In genomic region chr17:24446590-24446989, GRCm38 (mm10) we compare ENCODE assay signal across 28 mouse cellular contexts. TPM values are rescaled to one million over a fixed set of nuclear protein-coding genes. Genes with fewer than 3 reads are reported as not detected.
A peak's percentile ranks its signal among the peaks of the same experiment; 100 is the strongest.
DNase-seq lines count a peak whose midpoint lies in the region; ATAC-seq and TF ChIP-seq lines count a peak whose summit lies in the region.
"Had no signal": no experiment of that assay in that cellular context is flagged by ENCODE, and none has a peak within 500 bp of the region (broad histone marks: within the 10 kb centered on the region; RNA-seq: fewer than 3 reads in every experiment).

No protein-coding gene starts in this region.

- peaks cover 88% of the 10 kb centered on the region for H3K36me3 ChIP-seq in kidney, embryonic 14.5 days (ENCODE audit: control insufficient read depth, insufficient read depth, low read length)
- H3K36me3 ChIP-seq in midbrain, embryonic 10.5 days, result peaks cover 100% of the 10 kb centered on the region

- peak; percentile 96 for DNase-seq in heart, adult 11 months
- DNase-seq in heart, adult 18-20 months, result no peak
- DNase-seq in midbrain, embryonic 10.5 days (ENCODE audit: low spot score), result no peak
- DNase-seq: adrenal gland, adult 8-10 months; adrenal gland, postnatal 14 days; B cell, adult 2 months; cerebellum, adult 11-12 months; cerebellum, adult 2 months; cerebellum, adult 9-10 months; cerebellum, postnatal 25 days; embryo, embryonic 11 days had no signal

- H3K4me2 ChIP-seq in kidney, embryonic 14.5 days (replicated peaks; ENCODE audit: low read depth, low read length), result no peak overlapping the region
- H3K4me2 ChIP-seq: embryonic facial prominence, embryonic 13.5 days; embryonic facial prominence, embryonic 15.5 days; forebrain, embryonic 12.5 days had no signal

- peak; percentile 60 for ATAC-seq in granulocyte monocyte progenitor cell, adult 5-6 weeks (replicated peaks; ENCODE audit: poor library complexity, severe bottlenecking)
- ATAC-seq in megakaryocyte progenitor cell, adult 5-6 weeks (replicated peaks; ENCODE audit: poor library complexity), result peak; percentile 64
- ATAC-seq in kidney, embryonic 14.5 days (ENCODE audit: low FRiP score, low TSS enrichment), result no peak
- ATAC-seq: activated CD4-positive, CD25-positive, alpha-beta regulatory T cell, adult 4 months; CD4-positive, CD25-positive, alpha-beta regulatory T cell, adult 4 months; forebrain, embryonic 14.5 days; forebrain, embryonic 16.5 days; Patski had no signal

- TF ChIP-seq POLR2A in bone marrow macrophage, adult 2 months (IDR thresholded peaks at IDR 0.05; ENCODE audit: borderline replicate concordance, low read depth, low read length), result no peak

- H3K4me3 ChIP-seq in bone marrow macrophage, adult 2 months (ENCODE audit: insufficient read depth, low read length), result no peak overlapping the region
- H3K4me3 ChIP-seq in kidney, embryonic 14.5 days (ENCODE audit: low read length), result no peak overlapping the region
- H3K4me3 ChIP-seq in midbrain, embryonic 10.5 days, result no peak overlapping the region
- H3K4me3 ChIP-seq: embryonic facial prominence, embryonic 13.5 days; embryonic facial prominence, embryonic 15.5 days; erythroblast, embryonic 14.5 days; forebrain, embryonic 10.5 days; forebrain, embryonic 12.5 days had no signal

- TF ChIP-seq CTCF in bone marrow macrophage, adult 2 months (IDR thresholded peaks at IDR 0.05; ENCODE audit: low read depth, low read length), result no peak

- H3K27me3 ChIP-seq in kidney, embryonic 14.5 days (ENCODE audit: control insufficient read depth, insufficient read depth, low read length), result no peaks in the 10 kb centered on the region
- H3K27me3 ChIP-seq in midbrain, embryonic 10.5 days (ENCODE audit: low read depth, poor library complexity, severe bottlenecking), result no peaks in the 10 kb centered on the region
- H3K27me3 ChIP-seq: CH12.LX; embryonic facial prominence, embryonic 13.5 days; embryonic facial prominence, embryonic 15.5 days; forebrain, embryonic 12.5 days; Patski had no signal

- H3K27ac ChIP-seq in bone marrow macrophage, adult 2 months (ENCODE audit: insufficient read depth, low read depth, low read length), result peak overlapping the region; percentile 30; the same call in 1 of the 2 replicates
- H3K27ac ChIP-seq in kidney, embryonic 14.5 days (ENCODE audit: low read depth, low read length), result no peak overlapping the region
- H3K27ac ChIP-seq in midbrain, embryonic 10.5 days (replicated peaks), result no peak overlapping the region
- H3K27ac ChIP-seq: embryonic facial prominence, embryonic 13.5 days; embryonic facial prominence, embryonic 15.5 days; forebrain, embryonic 10.5 days; forebrain, embryonic 12.5 days had no signal

- 90% methylated on average over 8 of the region's 8 CpGs for WGBS in kidney, embryonic 14.5 days
- WGBS in midbrain, embryonic 10.5 days, result 95% methylated on average over 8 of the region's 8 CpGs

- H3K9me3 ChIP-seq in kidney, embryonic 14.5 days (ENCODE audit: control insufficient read depth, low read length), result no peaks in the 10 kb centered on the region
- no peaks in the 10 kb centered on the region for H3K9me3 ChIP-seq in midbrain, embryonic 10.5 days (replicated peaks)
- H3K9me3 ChIP-seq: embryonic facial prominence, embryonic 13.5 days; embryonic facial prominence, embryonic 15.5 days; forebrain, embryonic 10.5 days; forebrain, embryonic 12.5 days; G1E had no signal

- H3K4me1 ChIP-seq in bone marrow macrophage, adult 2 months (ENCODE audit: control insufficient read depth, insufficient read depth, low read length), result peaks cover 16% of the 10 kb centered on the region
- no peaks in the 10 kb centered on the region for H3K4me1 ChIP-seq in kidney, embryonic 14.5 days (ENCODE audit: control insufficient read depth, insufficient read depth, low read length)
- H3K4me1 ChIP-seq in midbrain, embryonic 10.5 days, result no peaks in the 10 kb centered on the region
- H3K4me1 ChIP-seq: embryonic facial prominence, embryonic 13.5 days; embryonic facial prominence, embryonic 15.5 days; forebrain, embryonic 10.5 days; forebrain, embryonic 12.5 days had no signal

- no peak overlapping the region for H3K9ac ChIP-seq in kidney, embryonic 14.5 days (ENCODE audit: low read depth, low read length)
- H3K9ac ChIP-seq: embryonic facial prominence, embryonic 13.5 days; embryonic facial prominence, embryonic 15.5 days; forebrain, embryonic 12.5 days had no signal

RNA-seq across cellular contexts. Expression of gene Dnase1l2, which starts 3.7 kb away (rescaled TPM):
- total RNA-seq in heart, adult 18-20 months (2021), result 1 to 10 TPM in 1 of 2 experiments, under 1 TPM in 1; 0.69 to 1.5 TPM
- 3.3 and 3.8 TPM in 2 replicates for polyA plus RNA-seq in bone marrow macrophage, adult 2 months (2012; ENCODE audit: insufficient read depth, insufficient read length, missing spikeins)
- 2.3 and 2.8 TPM in 2 replicates for total RNA-seq in granulocyte monocyte progenitor cell, adult 5-6 weeks (2014; fragmentation: Nextera tagmentation)
- total RNA-seq in granulocyte monocyte progenitor cell, adult 5-6 weeks (2017), result 0.72 and 1.3 TPM in 2 replicates
- 0.94 and 3.5 TPM in 2 replicates for total RNA-seq in megakaryocyte progenitor cell, adult 5-6 weeks (2015)
- total RNA-seq in megakaryocyte progenitor cell, adult 5-6 weeks (2017), result 2.9 and 4.0 TPM in 2 replicates
- polyA plus RNA-seq in kidney, embryonic 14.5 days (2014; fragmentation: Nextera tagmentation; extraction: Ambion mirVana), result 2.5 and 2.8 TPM in 2 replicates
- polyA plus RNA-seq in midbrain, embryonic 10.5 days (2016; fragmentation: Nextera tagmentation; extraction: Ambion mirVana), result 2.7 and 3.4 TPM in 2 replicates

RNA-seq across cellular contexts. Expression of gene Eci1, which starts 20.1 kb away (rescaled TPM):
- total RNA-seq in heart, adult 18-20 months (2021), result 100 to 1,000 TPM; 472 to 487 TPM
- 21.5 and 23.3 TPM in 2 replicates for polyA plus RNA-seq in bone marrow macrophage, adult 2 months (2012; ENCODE audit: insufficient read depth, insufficient read length, missing spikeins)
- 59.1 and 62.1 TPM in 2 replicates for total RNA-seq in granulocyte monocyte progenitor cell, adult 5-6 weeks (2014; fragmentation: Nextera tagmentation)
- total RNA-seq in granulocyte monocyte progenitor cell, adult 5-6 weeks (2017), result 36.6 and 39.9 TPM in 2 replicates
- 58.5 and 67.8 TPM in 2 replicates for total RNA-seq in megakaryocyte progenitor cell, adult 5-6 weeks (2015)
- 27.7 and 32.6 TPM in 2 replicates for total RNA-seq in megakaryocyte progenitor cell, adult 5-6 weeks (2017)
- polyA plus RNA-seq in kidney, embryonic 14.5 days (2014; fragmentation: Nextera tagmentation; extraction: Ambion mirVana), result 114 and 120 TPM in 2 replicates
- polyA plus RNA-seq in midbrain, embryonic 10.5 days (2016; fragmentation: Nextera tagmentation; extraction: Ambion mirVana), result 78.8 and 82.4 TPM in 2 replicates

RNA-seq across cellular contexts. Expression of gene E4f1, which starts 23.5 kb away (rescaled TPM):
- total RNA-seq in heart, adult 18-20 months (2021), result 10 to 100 TPM in 1 of 2 experiments, 1 to 10 TPM in 1; 9.8 to 10.1 TPM
- polyA plus RNA-seq in bone marrow macrophage, adult 2 months (2012; ENCODE audit: insufficient read depth, insufficient read length, missing spikeins), result 21.7 and 25.0 TPM in 2 replicates
- total RNA-seq in granulocyte monocyte progenitor cell, adult 5-6 weeks (2014; fragmentation: Nextera tagmentation), result 20.6 and 45.1 TPM in 2 replicates
- total RNA-seq in granulocyte monocyte progenitor cell, adult 5-6 weeks (2017), result 9.5 and 21.7 TPM in 2 replicates
- total RNA-seq in megakaryocyte progenitor cell, adult 5-6 weeks (2015), result 23.3 and 27.5 TPM in 2 replicates
- total RNA-seq in megakaryocyte progenitor cell, adult 5-6 weeks (2017), result 13.6 and 18.7 TPM in 2 replicates
- 21.6 and 23.2 TPM in 2 replicates for polyA plus RNA-seq in kidney, embryonic 14.5 days (2014; fragmentation: Nextera tagmentation; extraction: Ambion mirVana)
- 36.2 and 42.9 TPM in 2 replicates for polyA plus RNA-seq in midbrain, embryonic 10.5 days (2016; fragmentation: Nextera tagmentation; extraction: Ambion mirVana)

RNA-seq across cellular contexts. Expression of gene Pgp, which starts 23.6 kb away (rescaled TPM):
- total RNA-seq in heart, adult 18-20 months (2021), result 10 to 100 TPM; 40.1 to 43.5 TPM
- 21.4 and 24.2 TPM in 2 replicates for polyA plus RNA-seq in bone marrow macrophage, adult 2 months (2012; ENCODE audit: insufficient read depth, insufficient read length, missing spikeins)
- 22.9 and 25.4 TPM in 2 replicates for total RNA-seq in granulocyte monocyte progenitor cell, adult 5-6 weeks (2014; fragmentation: Nextera tagmentation)
- total RNA-seq in granulocyte monocyte progenitor cell, adult 5-6 weeks (2017), result 11.6 and 15.2 TPM in 2 replicates
- total RNA-seq in megakaryocyte progenitor cell, adult 5-6 weeks (2015), result 25.4 and 26.4 TPM in 2 replicates
- 16.6 and 21.5 TPM in 2 replicates for total RNA-seq in megakaryocyte progenitor cell, adult 5-6 weeks (2017)
- 54.1 and 65.0 TPM in 2 replicates for polyA plus RNA-seq in kidney, embryonic 14.5 days (2014; fragmentation: Nextera tagmentation; extraction: Ambion mirVana)
- 76.4 and 83.5 TPM in 2 replicates for polyA plus RNA-seq in midbrain, embryonic 10.5 days (2016; fragmentation: Nextera tagmentation; extraction: Ambion mirVana)

RNA-seq across cellular contexts. Expression of gene Bricd5, which starts 27.1 kb away (rescaled TPM):
- total RNA-seq in heart, adult 18-20 months (2021), result not detected
- not detected in 2 replicates for polyA plus RNA-seq in bone marrow macrophage, adult 2 months (2012; ENCODE audit: insufficient read depth, insufficient read length, missing spikeins)
- 2.2 TPM in 1 of 2 replicates, not detected in the other for total RNA-seq in granulocyte monocyte progenitor cell, adult 5-6 weeks (2014; fragmentation: Nextera tagmentation)
- 0.22 TPM in 1 of 2 replicates, not detected in the other for total RNA-seq in granulocyte monocyte progenitor cell, adult 5-6 weeks (2017)
- 0.35 and 0.81 TPM in 2 replicates for total RNA-seq in megakaryocyte progenitor cell, adult 5-6 weeks (2015)
- not detected in 2 replicates for total RNA-seq in megakaryocyte progenitor cell, adult 5-6 weeks (2017)
- 0.71 and 1.6 TPM in 2 replicates for polyA plus RNA-seq in kidney, embryonic 14.5 days (2014; fragmentation: Nextera tagmentation; extraction: Ambion mirVana)
- polyA plus RNA-seq in midbrain, embryonic 10.5 days (2016; fragmentation: Nextera tagmentation; extraction: Ambion mirVana), result 0.21 and 0.22 TPM in 2 replicates
- total RNA-seq: adrenal gland, postnatal 14 days had no signal
- polyA plus RNA-seq: activated CD4-positive, CD25-positive, alpha-beta regulatory T cell, adult 4 months; CD4-positive, CD25-positive, alpha-beta regulatory T cell, adult 4 months; embryonic facial prominence, embryonic 11.5 days; embryonic facial prominence, embryonic 13.5 days; erythroblast, embryonic 14.5 days; forebrain, embryonic 12.5 days had no signal

Comparison
In these comparisons a context has a peak if more than half of its experiments do, and no peak if none do; other contexts are left out.
1. RNA of gene Eci1, which starts 20.1 kb away (total RNA-seq): 472 to 487 TPM in heart, adult 18-20 months; 27.7 to 67.8 TPM in megakaryocyte progenitor cell, adult 5-6 weeks and 36.6 to 62.1 TPM in granulocyte monocyte progenitor cell, adult 5-6 weeks; every median in the first group is over 4 times any median in the second.